Mouse (Mus musculus) monocyte, adult 2 months (primary cell): ENCODE data around the gene Prps1l3.
"Not testable (repeated sequence)": the region's sequence is repeated elsewhere in the genome, so short reads cannot be mapped to it uniquely, and the experiment has no call there.

ENCODE experiments used
- DNase-seq, 2 experiments: peaks; one replicate each; pipeline ENCODE4 v3.0.0; 2022; ENCODE audit warnings: low spot score in 2 of 2, low read depth in 1 of 2

Gene Prps1l3

DNA sequence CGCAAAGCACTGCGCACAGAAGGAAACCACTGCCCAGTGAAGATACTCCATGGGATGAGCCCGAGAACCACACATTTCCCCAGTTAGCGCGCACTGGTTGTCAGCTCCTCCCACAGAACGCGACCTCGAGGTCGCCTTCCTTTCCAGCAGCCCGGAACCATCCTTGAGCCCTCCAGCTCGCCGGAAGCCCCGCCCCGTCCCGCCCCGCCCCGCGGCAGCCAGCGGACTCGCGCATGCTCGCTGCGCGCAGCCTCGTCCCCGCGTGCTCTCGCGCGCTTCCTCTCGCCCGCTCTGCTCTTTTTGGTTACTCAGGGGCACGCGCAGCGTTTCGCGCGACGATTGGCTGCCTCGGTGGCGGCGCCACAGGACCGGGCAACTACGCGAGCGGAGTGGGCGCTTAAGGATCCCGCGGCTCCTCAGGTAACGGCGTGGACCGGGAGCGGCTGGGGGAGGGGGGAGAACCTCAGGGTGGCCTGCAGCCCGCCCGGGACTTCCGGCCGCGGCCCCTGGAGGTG lies at the start of gene Prps1l3, which contains the start of gene Mipol1:
Prps1l3 (plus strand) TSS at position 221 of the 515 bp plus-strand sequence.
Mipol1 (plus strand) TSS at position 236 of the 515 bp plus-strand sequence.
- DNase-seq, result peak; percentile 52 to 73

DNA sequence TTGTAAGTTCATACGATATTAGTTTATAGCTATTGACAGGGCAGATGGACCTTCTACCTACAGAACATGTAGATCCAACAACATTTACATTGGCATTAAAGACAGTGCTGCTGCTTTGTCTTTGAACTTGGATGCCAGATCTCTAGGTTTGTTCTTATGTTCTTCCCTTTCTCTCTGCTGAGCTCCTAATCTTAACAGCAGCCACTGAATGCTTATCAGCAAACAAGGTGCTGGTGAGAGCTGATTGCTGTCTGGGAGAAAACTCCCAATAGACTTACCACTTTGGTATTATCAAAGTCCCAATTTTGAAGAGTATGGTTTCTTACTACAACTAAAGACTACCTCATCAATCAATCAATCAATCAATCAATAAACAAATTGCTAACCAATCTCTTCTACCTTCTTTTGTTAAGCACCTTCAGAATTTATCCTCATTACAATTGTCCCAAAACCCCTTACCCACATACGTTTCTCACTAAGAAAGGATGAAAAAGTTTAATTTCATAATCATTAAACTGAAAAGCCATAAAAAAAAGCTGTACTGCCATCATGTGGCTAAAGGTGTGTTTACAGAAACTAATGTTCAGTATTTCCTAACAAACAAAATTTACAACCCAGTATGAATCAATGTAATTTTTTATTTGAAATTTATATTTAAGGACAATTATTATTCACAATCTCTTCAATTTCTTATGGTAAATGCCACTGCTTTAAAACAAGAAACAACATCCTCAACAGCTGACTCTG lies 45.6 kb upstream of the Prps1l3 start:
- DNase-seq, result no peak

DNA sequence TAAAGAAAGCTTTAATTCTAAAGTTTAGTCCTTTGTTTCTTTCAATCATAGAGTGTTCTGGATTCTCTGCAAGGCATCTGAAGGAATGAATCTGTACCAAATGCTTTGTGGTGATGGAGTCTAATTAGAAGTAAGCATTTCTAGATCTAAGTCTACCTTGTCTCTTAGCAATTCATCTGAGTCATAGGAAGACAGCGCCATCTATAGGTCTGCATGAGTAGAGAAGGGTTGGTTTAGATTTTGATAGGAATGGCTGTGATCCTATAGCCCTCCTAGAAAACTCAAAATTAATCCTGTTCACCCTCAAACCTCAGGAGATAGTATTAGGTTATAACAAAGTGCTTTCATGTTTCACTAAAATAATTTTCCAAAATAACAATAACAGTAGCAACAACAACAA lies 44.7 kb upstream of the Prps1l3 start:
- no peak for DNase-seq

- no peak for DNase-seq
Measured at GRCm38 (mm10) chr12:57186126-57186525, 44.1 kb upstream of the Prps1l3 start.

GRCm38 (mm10) chr12:57187032-57187431 lies 43.2 kb upstream of the Prps1l3 start:
- DNase-seq, result no peak

GRCm38 (mm10) chr12:57194609-57195008 lies 35.6 kb upstream of the Prps1l3 start:
- DNase-seq, result no peak

DNA sequence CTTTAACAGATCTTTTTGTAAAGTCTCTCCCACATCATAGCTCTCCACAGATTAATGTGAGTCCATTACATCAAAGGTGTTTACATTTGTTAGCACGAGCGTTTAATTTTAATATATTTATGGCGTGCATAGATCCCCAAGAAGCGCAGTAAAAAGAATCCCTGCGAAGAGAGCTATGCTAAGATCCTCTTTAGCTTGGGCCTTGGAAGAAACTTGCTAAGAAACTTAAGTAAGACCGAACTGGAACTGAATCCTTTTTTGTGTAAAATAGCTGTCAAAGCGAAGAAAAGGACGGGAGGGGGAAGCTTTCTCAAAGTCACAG lies 34.0 kb upstream of the Prps1l3 start:
- DNase-seq, result no peak

GRCm38 (mm10) chr12:57196608-57197362 lies 33.4 kb upstream of the Prps1l3 start:
- no peak for DNase-seq

- DNase-seq, result no peak
Measured at GRCm38 (mm10) chr12:57197363-57198026, 32.7 kb upstream of the Prps1l3 start, which contains the start of gene Slc25a21. Gene Slc25a21 (minus strand): TSS chr12:57197472.

- no peak for DNase-seq
Measured at GRCm38 (mm10) chr12:57198269-57198668, 31.9 kb upstream of the Prps1l3 start.

- no peak for DNase-seq
Measured at GRCm38 (mm10) chr12:57199427-57199826, 30.8 kb upstream of the Prps1l3 start.

GRCm38 (mm10) chr12:57201901-57202300 lies 28.3 kb upstream of the Prps1l3 start:
- no peak for DNase-seq

DNA sequence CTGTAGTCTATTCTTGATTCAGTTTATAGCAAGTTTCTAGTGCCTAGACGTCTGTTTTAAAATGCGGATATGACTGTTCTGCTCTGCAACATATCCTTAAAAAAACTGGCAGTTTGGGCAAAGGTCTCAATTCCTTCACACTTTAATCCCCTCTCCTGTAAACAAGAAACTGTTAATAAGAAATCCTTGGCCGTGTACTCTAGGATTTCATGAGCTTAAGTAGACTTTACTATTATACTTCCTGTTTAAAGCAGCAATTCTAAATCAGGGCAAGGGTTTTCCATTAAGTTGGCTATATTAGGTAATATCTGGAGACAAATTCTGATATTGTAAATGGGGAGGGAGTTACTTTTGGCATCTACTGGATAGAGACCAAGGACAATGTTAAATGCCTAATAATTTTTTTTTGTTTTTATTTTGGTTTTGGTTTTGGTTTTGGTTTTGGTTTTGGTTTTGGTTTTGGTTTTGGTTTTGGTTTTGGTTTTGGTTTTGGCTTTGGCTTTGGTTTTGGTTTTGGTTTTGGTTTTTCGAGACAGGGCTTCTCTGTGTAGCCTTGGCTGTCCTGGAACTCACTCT lies 25.8 kb upstream of the Prps1l3 start:
- DNase-seq, result no peak

- no peak for DNase-seq
Measured at GRCm38 (mm10) chr12:57211353-57212311, 18.6 kb upstream of the Prps1l3 start.

DNA sequence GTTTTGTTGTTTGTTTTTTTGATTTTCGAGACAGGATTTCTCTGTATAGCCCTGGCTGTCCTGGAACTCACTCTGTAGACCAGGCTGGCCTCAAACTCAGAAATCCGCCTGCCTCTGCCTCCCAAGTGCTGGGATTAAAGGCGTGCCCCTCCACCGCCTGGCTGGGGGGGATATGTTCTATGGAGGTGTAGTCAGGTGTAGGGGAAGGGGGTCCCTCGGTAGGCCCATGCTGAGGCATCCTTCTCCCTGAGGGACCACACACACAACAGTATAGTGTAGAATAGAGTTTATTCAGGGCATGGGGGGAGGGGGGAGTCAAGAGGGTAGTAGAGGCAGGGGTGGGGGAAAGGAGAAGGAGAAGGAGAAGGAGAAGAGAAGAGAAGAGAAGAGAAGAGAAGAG lies 17.7 kb upstream of the Prps1l3 start:
- not testable (repeated sequence) for DNase-seq

GRCm38 (mm10) chr12:57226411-57226810 lies 3.8 kb upstream of the Prps1l3 start:
- DNase-seq, result no peak

- DNase-seq, result no peak
Measured at GRCm38 (mm10) chr12:57227776-57228175, 2.4 kb upstream of the Prps1l3 start.

GRCm38 (mm10) chr12:57229703-57230102 lies 509 bp upstream of the Prps1l3 start:
- DNase-seq, result no peak

GRCm38 (mm10) chr12:57231085-57231875 lies 1.1 kb downstream of the Prps1l3 start:
- no peak for DNase-seq
